Mouse (Mus musculus) NIH3T3 (cell line): Measurements from ENCODE around the gene Mvb12a.

Source experiments
- DNase-seq: peaks from one replicate; pipeline ENCODE4 v3.0.0-alpha.2; 2012; ENCODE audit warnings: low read depth

Gene Mvb12a

GRCm38 (mm10) chr8:71527162-71527870 is 15.4 kb upstream of the Mvb12a start:
- peak; percentile 62 for DNase-seq

- DNase-seq, result no peak
Observed at GRCm38 (mm10) chr8:71528362-71529073, 14.2 kb upstream of the Mvb12a start.

DNA sequence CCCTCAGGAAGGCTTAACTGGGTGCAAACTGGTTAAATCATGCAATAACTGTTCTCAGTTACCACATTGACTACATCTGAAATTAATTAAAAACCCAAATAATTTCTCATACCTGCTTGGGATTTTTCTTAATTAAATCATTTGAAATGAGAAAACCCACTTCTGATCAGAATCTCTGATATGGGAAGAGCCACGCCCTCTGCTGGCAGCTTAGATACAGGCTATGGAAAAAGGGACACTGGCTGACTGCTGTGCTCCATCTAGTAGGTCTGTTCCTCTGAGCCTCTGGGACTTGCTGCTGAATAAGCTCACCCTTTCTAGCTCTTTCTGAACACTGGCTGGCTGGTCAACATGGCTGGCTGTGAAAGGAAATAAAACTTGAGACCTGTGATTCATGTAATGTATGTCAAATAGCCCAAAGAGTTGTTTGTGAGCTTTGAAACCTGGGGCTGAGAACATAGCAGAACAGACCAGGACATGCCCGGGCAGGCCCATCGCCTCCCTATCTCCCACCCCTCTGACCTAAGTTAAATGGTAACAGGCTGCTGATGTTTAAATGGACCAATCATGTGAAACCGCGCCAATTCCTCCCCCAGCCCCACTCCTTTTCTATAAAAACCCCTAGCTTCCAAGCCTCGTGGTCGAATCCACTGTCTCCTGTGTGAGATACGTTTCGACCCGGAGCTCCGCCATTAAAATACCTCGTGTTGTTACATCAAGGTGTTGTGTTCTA is 11.8 kb upstream of the Mvb12a start:
- DNase-seq, result peak; percentile 69

DNA sequence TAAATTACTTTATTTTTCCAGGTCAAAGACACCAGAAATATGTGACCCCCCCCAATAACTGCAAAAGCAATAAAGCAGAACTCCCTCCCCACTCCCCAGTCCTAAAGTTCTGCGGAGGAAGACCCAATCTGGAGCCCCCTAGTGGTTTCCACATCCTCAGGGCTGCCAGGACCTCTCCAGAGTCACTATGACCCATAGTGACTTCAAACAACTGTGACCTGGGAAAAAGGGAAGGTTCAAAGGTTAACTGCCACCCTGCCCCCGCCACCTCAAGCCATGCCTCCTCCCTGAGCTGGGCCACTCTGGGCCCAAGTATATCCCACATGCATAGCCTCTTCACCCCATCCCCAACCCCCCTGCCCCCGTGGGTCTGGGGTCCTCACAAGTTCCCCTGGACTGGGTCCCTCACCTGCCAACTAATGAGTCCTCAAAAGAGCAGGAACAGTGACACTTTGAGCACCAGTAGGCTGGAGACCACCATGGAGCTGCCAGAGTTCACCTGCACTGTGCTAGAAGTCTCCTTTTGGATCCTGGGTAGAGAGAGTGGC is 8.4 kb upstream of the Mvb12a start:
- no peak for DNase-seq

GRCm38 (mm10) chr8:71535663-71536062 is 7.1 kb upstream of the Mvb12a start:
- no peak for DNase-seq

- DNase-seq, result peak; percentile 93
Observed at GRCm38 (mm10) chr8:71537028-71537867, 5.5 kb upstream of the Mvb12a start, which contains the start of gene Bst2. Bst2 (minus strand) TSS chr8:71537456.

DNA sequence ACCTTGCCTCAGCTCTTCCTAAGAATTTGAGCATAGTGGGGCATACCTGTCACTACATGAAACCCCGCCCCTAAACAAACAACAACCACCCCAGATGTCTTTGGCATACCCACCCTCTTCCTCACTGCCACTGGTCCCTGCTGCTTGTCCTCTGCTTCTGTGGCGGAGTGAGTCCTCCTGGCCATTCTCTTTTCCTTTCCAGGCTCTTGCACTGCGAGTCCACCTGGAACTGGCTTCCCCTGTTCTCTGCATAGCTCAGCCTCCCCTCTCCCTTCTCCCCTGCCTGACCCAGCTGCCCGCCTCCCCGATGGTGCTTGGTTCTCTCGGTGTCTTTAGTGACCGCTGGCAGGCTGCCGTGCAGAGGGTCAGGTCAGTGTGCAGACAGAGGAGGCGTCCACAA is 1.0 kb downstream of the Mvb12a start:
- DNase-seq, result no peak

- DNase-seq, result no peak
Observed at GRCm38 (mm10) chr8:71545053-71545452, 2.3 kb downstream of the Mvb12a start.

- no peak for DNase-seq
Observed at GRCm38 (mm10) chr8:71547590-71547989, 4.9 kb downstream of the Mvb12a start.

GRCm38 (mm10) chr8:71550754-71551153 is 8.0 kb downstream of the Mvb12a start:
- DNase-seq, result no peak

GRCm38 (mm10) chr8:71552770-71553169 is 10.0 kb downstream of the Mvb12a start:
- no peak for DNase-seq

DNA sequence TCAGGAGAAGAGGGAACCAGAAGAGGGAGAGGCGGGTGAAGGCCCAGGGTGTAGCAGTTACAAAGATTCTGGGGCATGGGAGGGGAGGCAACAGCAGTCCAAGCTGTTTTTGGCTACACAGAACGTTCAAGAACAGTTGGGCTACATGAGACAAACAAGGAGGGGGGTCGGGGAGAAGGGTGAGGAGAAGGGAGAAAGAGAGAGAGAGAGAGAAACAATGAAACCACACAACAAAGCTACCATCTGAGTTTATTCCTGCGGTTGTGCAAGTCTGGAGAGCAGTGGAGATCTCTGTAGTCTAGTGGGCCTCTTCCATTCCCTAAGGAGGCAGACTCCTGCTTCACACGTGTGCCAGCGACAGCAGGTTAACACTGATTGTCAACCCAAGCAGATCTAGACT is 11.3 kb downstream of the Mvb12a start:
- no peak for DNase-seq

DNA sequence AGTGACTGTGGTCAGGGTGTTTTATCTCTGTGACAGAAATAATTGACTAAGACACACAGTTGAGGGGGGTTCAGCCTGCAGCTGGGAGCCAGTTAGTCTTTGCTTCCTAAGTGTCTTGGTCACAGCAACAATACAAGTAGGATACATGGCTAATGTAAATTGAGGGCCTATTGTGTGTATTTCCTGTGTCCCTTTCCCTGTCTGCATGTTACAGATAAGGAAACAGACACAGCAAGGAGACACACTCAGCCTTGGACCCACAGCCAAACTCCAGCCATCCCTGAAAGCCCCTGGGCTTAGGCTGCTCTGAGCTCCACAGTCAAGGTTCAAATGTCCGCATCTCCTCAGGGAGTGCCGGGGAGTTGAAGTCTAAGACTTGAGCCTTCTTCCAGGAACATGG is 11.9 kb downstream of the Mvb12a start:
- DNase-seq, result no peak

GRCm38 (mm10) chr8:71558071-71558957 is 15.6 kb downstream of the Mvb12a start, which contains the start of gene Tmem221:
Tmem221 (minus strand) TSS chr8:71558871.
- DNase-seq, result no peak

GRCm38 (mm10) chr8:71558958-71559690 is 16.4 kb downstream of the Mvb12a start:
- no peak for DNase-seq

DNA sequence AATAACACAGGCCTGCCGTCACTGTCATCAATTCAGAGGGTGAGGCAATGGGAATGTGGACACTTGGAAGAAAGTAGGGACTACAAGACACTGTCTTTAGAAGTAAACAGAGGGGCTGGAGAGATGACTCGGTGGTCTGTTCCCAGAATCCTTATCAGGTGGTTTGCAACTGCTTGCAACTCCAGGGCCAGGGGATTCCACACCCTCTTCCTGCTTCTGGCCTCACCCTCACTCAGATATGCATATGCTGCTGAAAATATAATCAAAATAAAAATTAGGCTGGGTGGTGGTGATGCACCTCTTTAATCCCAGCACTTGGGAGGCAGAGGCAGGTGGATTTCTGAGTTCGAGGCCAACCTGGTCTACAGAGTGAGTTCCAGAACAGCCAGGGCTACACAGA is 17.3 kb downstream of the Mvb12a start:
- no peak for DNase-seq

GRCm38 (mm10) chr8:71560765-71561164 is 18.0 kb downstream of the Mvb12a start:
- DNase-seq, result no peak

- peak; percentile 88 for DNase-seq
Observed at GRCm38 (mm10) chr8:71561401-71561800, 18.7 kb downstream of the Mvb12a start.

- peak; percentile 79 for DNase-seq
Observed at GRCm38 (mm10) chr8:71562751-71563150, 20.0 kb downstream of the Mvb12a start.

DNA sequence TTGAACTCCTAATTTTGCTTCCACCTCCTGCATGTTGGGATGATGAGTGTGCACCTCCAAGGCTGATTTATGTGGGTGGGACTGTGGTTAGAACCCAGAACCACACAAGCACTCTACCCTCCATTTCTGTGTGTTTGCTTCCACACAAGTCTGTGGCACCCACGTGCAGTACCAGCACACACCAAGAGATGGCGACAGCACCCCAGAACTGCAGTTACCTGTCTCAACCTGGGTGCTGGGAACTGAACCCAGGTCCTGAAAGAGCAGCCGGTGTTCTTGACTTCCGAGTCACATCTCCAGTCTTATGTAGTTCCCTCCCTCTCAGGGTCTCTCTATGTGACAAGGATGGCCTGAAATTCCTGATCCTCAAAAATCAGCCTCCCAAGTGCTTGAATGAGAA is 21.3 kb downstream of the Mvb12a start:
- no peak for DNase-seq
